Mouse (Mus musculus): ENCODE results near the gene Ccdc47. TPM values are rescaled to one million over a fixed set of nuclear protein-coding genes. Genes with fewer than 3 reads are reported as not detected.
"Not testable (repeated sequence)": the region's sequence is repeated elsewhere in the genome, so short reads cannot be mapped to it uniquely, and the experiment has no call there.

Ccdc47 gene
- polyA plus RNA-seq, 1 experiment from 2014 or later: 101 TPM

GRCm38 (mm10) chr11:106233978-106234377 is 17.8 kb upstream of the Ccdc47 start:
- H3K4me3 ChIP-seq; ATAC-seq (ENCODE audit: low FRiP score, low read depth); H3K9ac ChIP-seq; H3K27me3 ChIP-seq; H3K9me3 ChIP-seq; H3K4me1 ChIP-seq (replicated peaks); H3K27ac ChIP-seq (replicated peaks); H3K4me2 ChIP-seq: not testable (repeated sequence)
- 81% methylated on average over 8 of the region's 8 CpGs for WGBS
- peaks cover 65% of the 10 kb centered on the region for H3K36me3 ChIP-seq

- H3K4me1 ChIP-seq (replicated peaks): peaks cover 33% of the 10 kb centered on the region
- H3K27ac ChIP-seq (replicated peaks): no peak overlapping the region
- ATAC-seq (ENCODE audit: low FRiP score, low read depth): no peak
- H3K4me3 ChIP-seq: no peak overlapping the region
- no peaks in the 10 kb centered on the region for H3K9me3 ChIP-seq
- no peaks in the 10 kb centered on the region for H3K27me3 ChIP-seq
- no peak overlapping the region for H3K9ac ChIP-seq
- H3K36me3 ChIP-seq: peaks cover 15% of the 10 kb centered on the region
- 94% methylated on average over 3 of the region's 3 CpGs for WGBS
- no peak overlapping the region for H3K4me2 ChIP-seq
These were observed 4.5 kb upstream of the Ccdc47 start for GRCm38 (mm10) chr11:106220603-106221002.

- under 1% methylated on average over 69 of the region's 70 CpGs for WGBS
- H3K4me3 ChIP-seq: peak within 1 kb of the TSS; percentile 79
- H3K36me3 ChIP-seq: peaks cover 13% of the 10 kb centered on the region
- peak; percentile 97 for ATAC-seq (ENCODE audit: low FRiP score, low read depth)
- H3K4me1 ChIP-seq (replicated peaks): peaks cover 51% of the 10 kb centered on the region
- H3K9ac ChIP-seq: peak within 1 kb of the TSS; percentile 97
- H3K27ac ChIP-seq (replicated peaks): peak within 1 kb of the TSS; percentile 99
- H3K9me3 ChIP-seq: no peaks in the 10 kb centered on the region
- peak within 1 kb of the TSS; percentile 66 for H3K4me2 ChIP-seq
- no peaks in the 10 kb centered on the region for H3K27me3 ChIP-seq
These were observed 766 bp upstream of the Ccdc47 start, which contains the start of gene Ddx42 for GRCm38 (mm10) chr11:106216730-106217490. TSS of gene Ddx42 (plus strand) at chr11:106216926.

GRCm38 (mm10) chr11:106215450-106215859 is 689 bp downstream of the Ccdc47 start:
- Histone ChIP-seq H3K4me3 (peak overlapping the region; percentile 79), H3K9me3 (no peaks in the 10 kb centered on the region), H3K9ac (peak overlapping the region; percentile 97), H3K27ac (replicated peaks) (peak overlapping the region; percentile 99), H3K36me3 (peaks cover 24% of the 10 kb centered on the region), H3K4me2 (peak overlapping the region; percentile 66), H3K27me3 (no peaks in the 10 kb centered on the region), H3K4me1 (replicated peaks) (peaks cover 45% of the 10 kb centered on the region)
- 28% methylated on average over 7 of the region's 7 CpGs for WGBS
- no peak for ATAC-seq (ENCODE audit: low FRiP score, low read depth)

- Histone ChIP-seq H3K4me2 (peak overlapping the region; percentile 66), H3K27me3 (no peaks in the 10 kb centered on the region)
These were observed 1.3 kb downstream of the Ccdc47 start for GRCm38 (mm10) chr11:106214856-106215255.

GRCm38 (mm10) chr11:106212771-106213170 is 3.4 kb downstream of the Ccdc47 start:
- H3K36me3 ChIP-seq: peaks cover 49% of the 10 kb centered on the region
- no peak overlapping the region for H3K4me3 ChIP-seq
- no peak for ATAC-seq (ENCODE audit: low FRiP score, low read depth)
- H3K4me1 ChIP-seq (replicated peaks): peaks cover 22% of the 10 kb centered on the region
- no peak overlapping the region for H3K4me2 ChIP-seq
- H3K27ac ChIP-seq (replicated peaks): no peak overlapping the region
- H3K9me3 ChIP-seq: no peaks in the 10 kb centered on the region
- no peak overlapping the region for H3K9ac ChIP-seq
- no peaks in the 10 kb centered on the region for H3K27me3 ChIP-seq
- 91% methylated on average over 8 of the region's 8 CpGs for WGBS

More at GRCm38 (mm10) chr11:106214856-106215255, 1.3 kb downstream of the Ccdc47 start:
- H3K36me3 ChIP-seq: peaks cover 30% of the 10 kb centered on the region
- H3K9me3 ChIP-seq: no peaks in the 10 kb centered on the region
- ATAC-seq (ENCODE audit: low FRiP score, low read depth): no peak
- no peak overlapping the region for H3K27ac ChIP-seq (replicated peaks)
- H3K4me1 ChIP-seq (replicated peaks): peaks cover 40% of the 10 kb centered on the region
- H3K9ac ChIP-seq: no peak overlapping the region
- WGBS: 91% methylated on average over 5 of the region's 5 CpGs
- peak overlapping the region; percentile 79; the same call in 1 of the 2 replicates for H3K4me3 ChIP-seq

GRCm38 (mm10) chr11:106202123-106202465 is 14.1 kb downstream of the Ccdc47 start, which contains the start of gene Strada:
TSS of gene Strada (minus strand) at chr11:106202168.
- Histone ChIP-seq H3K4me2 (no peak within 1 kb of the TSS), H3K27ac (replicated peaks) (no peak within 1 kb of the TSS), H3K9ac (no peak within 1 kb of the TSS), H3K4me3 (no peak within 1 kb of the TSS), H3K4me1 (replicated peaks) (no peaks in the 10 kb centered on the region), H3K36me3 (peaks cover 80% of the 10 kb centered on the region), H3K9me3 (no peaks in the 10 kb centered on the region), H3K27me3 (no peaks in the 10 kb centered on the region)
- ATAC-seq (ENCODE audit: low FRiP score, low read depth): no peak
- 81% methylated on average over 5 of the region's 5 CpGs for WGBS

GRCm38 (mm10) chr11:106201337-106202122 is 14.6 kb downstream of the Ccdc47 start:
- H3K4me2 ChIP-seq: no peak overlapping the region
- no peaks in the 10 kb centered on the region for H3K9me3 ChIP-seq
- H3K4me3 ChIP-seq: no peak overlapping the region
- peaks cover 80% of the 10 kb centered on the region for H3K36me3 ChIP-seq
- no peak for ATAC-seq (ENCODE audit: low FRiP score, low read depth)
- H3K27ac ChIP-seq (replicated peaks): no peak overlapping the region
- H3K4me1 ChIP-seq (replicated peaks): no peaks in the 10 kb centered on the region
- no peaks in the 10 kb centered on the region for H3K27me3 ChIP-seq
- 94% methylated on average over 19 of the region's 19 CpGs for WGBS
- no peak overlapping the region for H3K9ac ChIP-seq

- Histone ChIP-seq H3K27ac (replicated peaks) (no peak overlapping the region), H3K4me3 (no peak overlapping the region), H3K4me2 (no peak overlapping the region), H3K9me3 (no peaks in the 10 kb centered on the region), H3K4me1 (replicated peaks) (no peaks in the 10 kb centered on the region), H3K27me3 (no peaks in the 10 kb centered on the region), H3K36me3 (peaks cover 78% of the 10 kb centered on the region), H3K9ac (no peak overlapping the region)
- 86% methylated on average over 6 of the region's 6 CpGs for WGBS
- no peak for ATAC-seq (ENCODE audit: low FRiP score, low read depth)
These were observed 15.4 kb downstream of the Ccdc47 start for GRCm38 (mm10) chr11:106200756-106201155.

- H3K27ac ChIP-seq (replicated peaks); H3K4me3 ChIP-seq; H3K9me3 ChIP-seq; H3K27me3 ChIP-seq; H3K9ac ChIP-seq; H3K4me1 ChIP-seq (replicated peaks); ATAC-seq (ENCODE audit: low FRiP score, low read depth); H3K4me2 ChIP-seq: not testable (repeated sequence)
- 96% methylated on average over 7 of the region's 7 CpGs for WGBS
- H3K36me3 ChIP-seq: peaks cover 70% of the 10 kb centered on the region
These were observed 16.1 kb downstream of the Ccdc47 start for GRCm38 (mm10) chr11:106199997-106200396.

GRCm38 (mm10) chr11:106198277-106198676 is 17.9 kb downstream of the Ccdc47 start:
- no peaks in the 10 kb centered on the region for H3K27me3 ChIP-seq
- no peak overlapping the region for H3K4me2 ChIP-seq
- peaks cover 4% of the 10 kb centered on the region for H3K4me1 ChIP-seq (replicated peaks)
- H3K27ac ChIP-seq (replicated peaks): no peak overlapping the region
- H3K9ac ChIP-seq: no peak overlapping the region
- WGBS: 93% methylated on average over 4 of the region's 4 CpGs
- ATAC-seq (ENCODE audit: low FRiP score, low read depth): no peak
- no peak overlapping the region for H3K4me3 ChIP-seq
- no peaks in the 10 kb centered on the region for H3K9me3 ChIP-seq
- H3K36me3 ChIP-seq: peaks cover 55% of the 10 kb centered on the region

GRCm38 (mm10) chr11:106195341-106195740 is 20.8 kb downstream of the Ccdc47 start:
- H3K4me1 ChIP-seq (replicated peaks): peaks cover 14% of the 10 kb centered on the region
- no peak overlapping the region for H3K9ac ChIP-seq
- H3K27ac ChIP-seq (replicated peaks): no peak overlapping the region
- H3K4me2 ChIP-seq: no peak overlapping the region
- no peak for ATAC-seq (ENCODE audit: low FRiP score, low read depth)
- no peak overlapping the region for H3K4me3 ChIP-seq
- no peaks in the 10 kb centered on the region for H3K27me3 ChIP-seq
- no peaks in the 10 kb centered on the region for H3K9me3 ChIP-seq
- peaks cover 28% of the 10 kb centered on the region for H3K36me3 ChIP-seq

All from hindbrain, embryonic 15.5 days (tissue).